Mouse (Mus musculus) stomach, embryonic 15.5 days (tissue): ENCODE results near the gene Crtc1. TPM values are rescaled to one million over a fixed set of nuclear protein-coding genes. Genes with fewer than 3 reads are reported as not detected.
A peak's percentile ranks its signal among the peaks of the same experiment; 100 is the strongest.

ENCODE experiments used
- ATAC-seq: fragments of 200-750 bp; cut with Nextera tagmentation; 2 replicates; pipeline ENCODE4 v1.8.0; 2017; ENCODE audit warnings: low read depth, moderate number of reproducible peaks, moderate TSS enrichment; ENCODE audit not compliant: insufficient read depth, low FRiP score
- H3K27ac ChIP-seq: fragments of 300-500 bp; sonication (generic); 2 replicates; pipeline ENCODE4 v1.5.1; 2015; ENCODE audit warnings: mild to moderate bottlenecking, inconsistent platforms
- H3K27me3 ChIP-seq: fragments of 300-500 bp; sonication (generic); replicated peaks from 2 replicates; pipeline ENCODE4 v1.6.1; 2015; ENCODE audit warnings: inconsistent platforms
- H3K36me3 ChIP-seq: fragments of 300-500 bp; sonication (generic); 2 replicates; pipeline ENCODE4 v1.6.1; 2015; ENCODE audit warnings: inconsistent platforms
- H3K4me1 ChIP-seq: fragments of 300-500 bp; sonication (generic); 2 replicates; pipeline ENCODE4 v1.6.1; 2015; ENCODE audit warnings: inconsistent platforms
- H3K4me2 ChIP-seq: fragments of 300-500 bp; sonication (generic); 2 replicates; pipeline ENCODE4 v1.6.1; 2015; ENCODE audit warnings: mild to moderate bottlenecking, inconsistent platforms
- H3K4me3 ChIP-seq: fragments of 300-500 bp; sonication (generic); replicated peaks from 2 replicates; pipeline ENCODE4 v1.5.1; 2015; ENCODE audit warnings: inconsistent platforms
- H3K9ac ChIP-seq: fragments of 300-500 bp; sonication (generic); 2 replicates; pipeline ENCODE4 v1.6.1; 2015; ENCODE audit warnings: inconsistent platforms
- H3K9me3 ChIP-seq: fragments of 300-500 bp; sonication (generic); 2 replicates; pipeline ENCODE4 v1.6.1; 2016; ENCODE audit warnings: inconsistent platforms
- WGBS: fragments of 180-500 bp; shearing (Covaris S2); methylation state at CpG from one replicate; pipeline ENCODE4 v1.1.7; 2015; 5-methylcytosine and 5-hydroxymethylcytosine counted together
- polyA plus RNA-seq: library from polyadenylated mRNA; unstranded; fragments of >200 nt; fragmentation: Nextera tagmentation; extraction: Ambion mirVana; gene quantifications from 2 replicates; pipeline ENCODE4 v1.2.1, GENCODE M21; 2015

Crtc1 gene
- polyA plus RNA-seq, 1 experiment from 2014 or later, result 15.4 TPM

GRCm38 (mm10) chr8:70417914-70418313 lies 21.5 kb downstream of the Crtc1 start:
- peaks cover 41% of the 10 kb centered on the region for H3K4me1 ChIP-seq
- no peak for ATAC-seq
- no peak overlapping the region for H3K9ac ChIP-seq
- peaks cover 5% of the 10 kb centered on the region; the same call in 1 of the 2 replicates for H3K36me3 ChIP-seq
- WGBS, result 35% methylated on average over 10 of the region's 10 CpGs
- no peak overlapping the region for H3K4me3 ChIP-seq
- no peak overlapping the region for H3K4me2 ChIP-seq
- peak overlapping the region; percentile 26 for H3K27ac ChIP-seq
- H3K9me3 ChIP-seq, result no peaks in the 10 kb centered on the region
- H3K27me3 ChIP-seq, result no peaks in the 10 kb centered on the region

- Histone ChIP-seq H3K9me3 (no peaks in the 10 kb centered on the region), H3K9ac (no peak overlapping the region), H3K4me3 (no peak overlapping the region), H3K4me2 (no peak overlapping the region), H3K36me3 (peaks cover 8% of the 10 kb centered on the region; the same call in 1 of the 2 replicates), H3K4me1 (peaks cover 41% of the 10 kb centered on the region), H3K27ac (no peak overlapping the region), H3K27me3 (no peaks in the 10 kb centered on the region)
- 55% methylated on average over 6 of the region's 6 CpGs for WGBS
- no peak for ATAC-seq
These were observed 22.4 kb downstream of the Crtc1 start for GRCm38 (mm10) chr8:70416941-70417340.

GRCm38 (mm10) chr8:70415540-70416451 lies 23.6 kb downstream of the Crtc1 start:
- no peak overlapping the region for H3K4me2 ChIP-seq
- no peak overlapping the region; the same call in 1 of the 2 replicates for H3K27ac ChIP-seq
- 82% methylated on average over 8 of the region's 8 CpGs for WGBS
- peaks cover 8% of the 10 kb centered on the region; the same call in 1 of the 2 replicates for H3K36me3 ChIP-seq
- H3K9me3 ChIP-seq, result no peaks in the 10 kb centered on the region
- peak; percentile 38; the same call in 1 of the 2 replicates for ATAC-seq
- no peak overlapping the region for H3K9ac ChIP-seq
- H3K4me3 ChIP-seq, result no peak overlapping the region
- H3K4me1 ChIP-seq, result peaks cover 41% of the 10 kb centered on the region
- H3K27me3 ChIP-seq, result no peaks in the 10 kb centered on the region

GRCm38 (mm10) chr8:70414310-70414946 lies 25.0 kb downstream of the Crtc1 start:
- Histone ChIP-seq H3K4me1 (peaks cover 45% of the 10 kb centered on the region), H3K27ac (no peak overlapping the region), H3K4me3 (no peak overlapping the region), H3K4me2 (no peak overlapping the region), H3K9me3 (no peaks in the 10 kb centered on the region), H3K27me3 (no peaks in the 10 kb centered on the region), H3K36me3 (peaks cover 8% of the 10 kb centered on the region; the same call in 1 of the 2 replicates), H3K9ac (no peak overlapping the region)
- WGBS, result 84% methylated on average over 6 of the region's 6 CpGs
- ATAC-seq, result no peak

- peaks cover 8% of the 10 kb centered on the region; the same call in 1 of the 2 replicates for H3K36me3 ChIP-seq
- WGBS, result 95% methylated on average over 5 of the region's 5 CpGs
- H3K27me3 ChIP-seq, result no peaks in the 10 kb centered on the region
- H3K4me1 ChIP-seq, result peaks cover 49% of the 10 kb centered on the region
- H3K4me3 ChIP-seq, result no peak overlapping the region
- H3K9ac ChIP-seq, result no peak overlapping the region
- no peak overlapping the region for H3K4me2 ChIP-seq
- no peaks in the 10 kb centered on the region for H3K9me3 ChIP-seq
- H3K27ac ChIP-seq, result no peak overlapping the region
- ATAC-seq, result no peak
These were observed 29.1 kb downstream of the Crtc1 start for GRCm38 (mm10) chr8:70410281-70410680.

- Histone ChIP-seq H3K4me2 (peak overlapping the region; percentile 17; the same call in 1 of the 2 replicates), H3K27ac (peak overlapping the region; percentile 88), H3K4me1 (peaks cover 52% of the 10 kb centered on the region), H3K9ac (no peak overlapping the region), H3K36me3 (peaks cover 8% of the 10 kb centered on the region; the same call in 1 of the 2 replicates), H3K4me3 (no peak overlapping the region), H3K9me3 (no peaks in the 10 kb centered on the region), H3K27me3 (no peaks in the 10 kb centered on the region)
- ATAC-seq, result peak; percentile 32
- 29% methylated on average over 9 of the region's 9 CpGs for WGBS
These were observed 29.9 kb downstream of the Crtc1 start for GRCm38 (mm10) chr8:70409455-70409871.

GRCm38 (mm10) chr8:70409019-70409418 lies 30.4 kb downstream of the Crtc1 start:
- no peak overlapping the region for H3K9ac ChIP-seq

GRCm38 (mm10) chr8:70408301-70408700 lies 31.1 kb downstream of the Crtc1 start:
- peak; percentile 73 for ATAC-seq
- Histone ChIP-seq H3K9ac (no peak overlapping the region), H3K4me2 (0 out of 2 replicates have a peak overlapping the region, but pooled peaks have one; percentile 17), H3K27me3 (no peaks in the 10 kb centered on the region), H3K36me3 (peaks cover 9% of the 10 kb centered on the region; the same call in 1 of the 2 replicates), H3K4me3 (no peak overlapping the region), H3K27ac (peak overlapping the region; percentile 88), H3K9me3 (no peaks in the 10 kb centered on the region), H3K4me1 (peaks cover 52% of the 10 kb centered on the region)
- 34% methylated on average over 6 of the region's 6 CpGs for WGBS

More at GRCm38 (mm10) chr8:70409019-70409418, 30.4 kb downstream of the Crtc1 start:
- no peak for ATAC-seq
- peaks cover 11% of the 10 kb centered on the region; the same call in 1 of the 2 replicates for H3K36me3 ChIP-seq
- no peak overlapping the region for H3K4me3 ChIP-seq
- H3K27me3 ChIP-seq, result no peaks in the 10 kb centered on the region
- WGBS, result 65% methylated on average over 10 of the region's 10 CpGs
- no peaks in the 10 kb centered on the region for H3K9me3 ChIP-seq
- peak overlapping the region; percentile 88 for H3K27ac ChIP-seq
- H3K4me1 ChIP-seq, result peaks cover 52% of the 10 kb centered on the region
- H3K4me2 ChIP-seq, result peak overlapping the region; percentile 17

- no peak overlapping the region for H3K4me2 ChIP-seq
- WGBS, result 50% methylated on average over 11 of the region's 11 CpGs
These were observed 32.8 kb downstream of the Crtc1 start for GRCm38 (mm10) chr8:70406427-70407069.

GRCm38 (mm10) chr8:70405189-70405588 lies 34.2 kb downstream of the Crtc1 start:
- 32% methylated on average over 7 of the region's 7 CpGs for WGBS
- H3K4me1 ChIP-seq, result peaks cover 48% of the 10 kb centered on the region
- H3K9me3 ChIP-seq, result no peaks in the 10 kb centered on the region
- no peak overlapping the region for H3K4me2 ChIP-seq
- H3K36me3 ChIP-seq, result 0 out of 2 replicates have a peak, but pooled peaks cover 3% of the 10 kb centered on the region
- H3K9ac ChIP-seq, result no peak overlapping the region
- no peaks in the 10 kb centered on the region for H3K27me3 ChIP-seq
- H3K27ac ChIP-seq, result no peak overlapping the region
- ATAC-seq, result no peak
- no peak overlapping the region for H3K4me3 ChIP-seq

More at GRCm38 (mm10) chr8:70406427-70407069, 32.8 kb downstream of the Crtc1 start:
- H3K36me3 ChIP-seq, result 0 out of 2 replicates have a peak, but pooled peaks cover 3% of the 10 kb centered on the region
- H3K4me1 ChIP-seq, result peaks cover 52% of the 10 kb centered on the region
- ATAC-seq, result peak; percentile 41
- no peaks in the 10 kb centered on the region for H3K9me3 ChIP-seq
- H3K27me3 ChIP-seq, result no peaks in the 10 kb centered on the region
- no peak overlapping the region for H3K4me3 ChIP-seq
- no peak overlapping the region for H3K9ac ChIP-seq
- H3K27ac ChIP-seq, result peak overlapping the region; percentile 33

GRCm38 (mm10) chr8:70404212-70404611 lies 35.2 kb downstream of the Crtc1 start:
- no peaks in the 10 kb centered on the region for H3K27me3 ChIP-seq
- no peak overlapping the region for H3K4me2 ChIP-seq
- H3K9ac ChIP-seq, result no peak overlapping the region
- WGBS, result 93% methylated on average over 3 of the region's 3 CpGs
- no peak overlapping the region for H3K4me3 ChIP-seq
- H3K27ac ChIP-seq, result no peak overlapping the region
- no peak for ATAC-seq
- H3K4me1 ChIP-seq, result peaks cover 41% of the 10 kb centered on the region
- 0 out of 2 replicates have a peak, but pooled peaks cover 3% of the 10 kb centered on the region for H3K36me3 ChIP-seq
- H3K9me3 ChIP-seq, result no peaks in the 10 kb centered on the region
